Mouse (Mus musculus) layer of hippocampus, adult 2 months (tissue): Measurements from ENCODE around the gene Cfap77. TPM values are rescaled to one million over a fixed set of nuclear protein-coding genes. Genes with fewer than 3 reads are reported as not detected.

Experiments
- DNase-seq, 2 experiments: peaks; one replicate each; pipeline ENCODE4 v3.0.0; 2022; ENCODE audit warnings: low spot score in 2 of 2
- H3K27ac ChIP-seq: fragments of 200-600 bp; 2 replicates; pipeline ENCODE4 v1.8.1; 2022
- H3K4me3 ChIP-seq: fragments of 200-600 bp; 2 replicates; pipeline ENCODE4 v1.8.1; 2022; ENCODE audit warnings: mild to moderate bottlenecking
- CTCF ChIP-seq: fragments of 200-600 bp; conservative IDR thresholded peaks from 2 replicates; pipeline ENCODE4 v1.8.1; 2022; ENCODE audit warnings: antibody characterized with exemption, mild to moderate bottlenecking, moderate library complexity
- total RNA-seq, 2 experiments: library from RNA; stranded (reverse); gene quantifications; 2 replicates each; pipeline ENCODE4 v1.2.3; 2021

Gene Cfap77
- total RNA-seq, 2 experiments from 2014 or later = 0.32 to 0.64 TPM

GRCm38 (mm10) chr2:28884914-28885313 lies 170.0 kb downstream of the Cfap77 start:
- no peak overlapping the region for H3K27ac ChIP-seq
- TF ChIP-seq CTCF = no peak
- DNase-seq = no peak

GRCm38 (mm10) chr2:28882826-28883485 lies 171.9 kb downstream of the Cfap77 start:
- no peak for DNase-seq
- H3K27ac ChIP-seq = no peak overlapping the region
- TF ChIP-seq CTCF = no peak
- H3K4me3 ChIP-seq = no peak overlapping the region

More at GRCm38 (mm10) chr2:28884914-28885313, 170.0 kb downstream of the Cfap77 start:
- H3K4me3 ChIP-seq = no peak overlapping the region

GRCm38 (mm10) chr2:28882047-28882446 lies 172.8 kb downstream of the Cfap77 start:
- TF ChIP-seq CTCF = no peak
- no peak for DNase-seq
- no peak overlapping the region for H3K27ac ChIP-seq
- no peak overlapping the region for H3K4me3 ChIP-seq

- no peak for TF ChIP-seq CTCF
Observed at GRCm38 (mm10) chr2:28881275-28881674, 173.6 kb downstream of the Cfap77 start.

More at GRCm38 (mm10) chr2:28881275-28881674, 173.6 kb downstream of the Cfap77 start:
- no peak for DNase-seq
- no peak overlapping the region for H3K4me3 ChIP-seq
- H3K27ac ChIP-seq = no peak overlapping the region

Other genes with a start within 250 kb of the Cfap77 start
- gene Gtf3c4, start 214.7 kb downstream of the Cfap77 start, total RNA-seq = 10 to 100 TPM; 31.1 to 34.0 TPM
- 1 to 10 TPM; 8.7 to 9.4 TPM for gene Ddx31, start 214.7 kb downstream of the Cfap77 start, total RNA-seq
- gene Barhl1, start 138.4 kb downstream of the Cfap77 start, total RNA-seq = not detected
- 10 to 100 TPM; 14.0 to 15.6 TPM for gene Ttf1, start 5.2 kb upstream of the Cfap77 start, total RNA-seq
- gene Setx, start 69.1 kb upstream of the Cfap77 start, total RNA-seq = 10 to 100 TPM; 44.9 to 47.8 TPM
- gene Ntng2, start 197.9 kb upstream of the Cfap77 start, total RNA-seq = 100 to 1,000 TPM; 111 TPM